In genomic region chr17:63836641-63837040, GRCm38 (mm10) we compare ENCODE assay signal across 21 mouse cellular contexts. TPM values are rescaled to one million over a fixed set of nuclear protein-coding genes. Genes with fewer than 3 reads are reported as not detected.
"Had no signal": no experiment of that assay in that cellular context is flagged by ENCODE, and none has a peak within 500 bp of the region (broad histone marks: within the 10 kb centered on the region; RNA-seq: fewer than 3 reads in every experiment).

No protein-coding gene starts in this region.

- H3K27me3 ChIP-seq: limb, embryonic 13.5 days; liver, embryonic 12.5 days; liver, embryonic 15.5 days; lung, embryonic 15.5 days had no signal

- H3K9ac ChIP-seq: limb, embryonic 13.5 days; liver, embryonic 12.5 days; liver, embryonic 15.5 days; lung, embryonic 15.5 days had no signal

- H3K4me3 ChIP-seq: limb, embryonic 10.5 days; limb, embryonic 13.5 days; liver, embryonic 12.5 days; liver, embryonic 15.5 days; lung, embryonic 15.5 days; megakaryocyte, embryonic 14.5 days; midbrain, embryonic 10.5 days had no signal

- H3K27ac ChIP-seq: limb, embryonic 10.5 days; limb, embryonic 13.5 days; liver, embryonic 12.5 days; liver, embryonic 15.5 days; lung, embryonic 15.5 days; midbrain, embryonic 10.5 days had no signal

- ATAC-seq: liver, embryonic 12.5 days had no signal

- H3K36me3 ChIP-seq: limb, embryonic 10.5 days; limb, embryonic 13.5 days; liver, embryonic 12.5 days; liver, embryonic 15.5 days; lung, embryonic 15.5 days; midbrain, embryonic 10.5 days had no signal

- H3K9me3 ChIP-seq: limb, embryonic 10.5 days; limb, embryonic 13.5 days; liver, embryonic 12.5 days; liver, embryonic 15.5 days; lung, embryonic 15.5 days; midbrain, embryonic 10.5 days had no signal

- DNase-seq: kidney, adult 9 months; kidney, postnatal 14 days; kidney, postnatal 4 days; liver; lung, adult 18-20 months; lung, postnatal 10 days; lung, postnatal 36 days; right cerebral cortex, postnatal 25 days; spleen, adult 18-20 months; thymus, adult 18-20 months; thymus, postnatal 36 days had no signal

- H3K4me2 ChIP-seq: limb, embryonic 13.5 days; liver, embryonic 12.5 days; liver, embryonic 15.5 days; lung, embryonic 15.5 days had no signal

- H3K4me1 ChIP-seq: limb, embryonic 10.5 days; limb, embryonic 13.5 days; liver, embryonic 12.5 days; liver, embryonic 15.5 days; lung, embryonic 15.5 days had no signal

RNA-seq across cellular contexts. Expression of gene A930002H24Rik, which starts 26.9 kb away (rescaled TPM):
- total RNA-seq: layer of hippocampus, adult 18-20 months; layer of hippocampus, postnatal 14 days; left cerebral cortex, postnatal 14 days had no signal
